Mouse (Mus musculus) CD4-positive, CD25-positive, alpha-beta regulatory T cell, adult 2 months (primary cell): Measurements from ENCODE around the gene Mpc2.
A peak's percentile ranks its signal among the peaks of the same experiment; 100 is the strongest.

ENCODE experiments used
- DNase-seq: peaks from one replicate; pipeline ENCODE4 v3.0.0-alpha.2; 2012; ENCODE audit warnings: low read depth, low spot score

Gene Mpc2

GRCm38 (mm10) chr1:165503307-165504024, 43.0 kb downstream of the Mpc2 start:
- peak; percentile 15 for DNase-seq

- no peak for DNase-seq
Observed at GRCm38 (mm10) chr1:165506303-165506702, 45.9 kb downstream of the Mpc2 start.

- DNase-seq, result no peak
Observed at GRCm38 (mm10) chr1:165510161-165510560, 49.7 kb downstream of the Mpc2 start.

GRCm38 (mm10) chr1:165520716-165521115, 60.3 kb downstream of the Mpc2 start:
- no peak for DNase-seq
